Mouse (Mus musculus) intestine, embryonic 15.5 days (tissue): ENCODE data around the gene Pold3. TPM values are rescaled to one million over a fixed set of nuclear protein-coding genes. Genes with fewer than 3 reads are reported as not detected.

ENCODE experiments used
- ATAC-seq: fragments of 200-750 bp; cut with Nextera tagmentation; 2 replicates; pipeline ENCODE4 v1.8.0; 2017; ENCODE audit warnings: moderate TSS enrichment, moderate library complexity
- H3K27ac ChIP-seq: fragments of 300-500 bp; sonication (generic); 2 replicates; pipeline ENCODE4 v1.5.1; 2015; ENCODE audit warnings: mild to moderate bottlenecking, inconsistent platforms
- H3K27me3 ChIP-seq: fragments of 300-500 bp; sonication (generic); replicated peaks from 2 replicates; pipeline ENCODE4 v1.6.1; 2015; ENCODE audit warnings: inconsistent platforms
- H3K36me3 ChIP-seq: fragments of 300-500 bp; sonication (generic); 2 replicates; pipeline ENCODE4 v1.6.1; 2015; ENCODE audit warnings: inconsistent platforms
- H3K4me1 ChIP-seq: fragments of 300-500 bp; sonication (generic); replicated peaks from 2 replicates; pipeline ENCODE4 v1.6.1; 2015; ENCODE audit warnings: inconsistent platforms
- H3K4me2 ChIP-seq: fragments of 300-500 bp; sonication (generic); replicated peaks from 2 replicates; pipeline ENCODE4 v1.6.1; 2015; ENCODE audit warnings: mild to moderate bottlenecking, inconsistent platforms
- H3K4me3 ChIP-seq: fragments of 300-500 bp; sonication (generic); replicated peaks from 2 replicates; pipeline ENCODE4 v1.5.1; 2015; ENCODE audit warnings: inconsistent platforms
- H3K9ac ChIP-seq: fragments of 300-500 bp; sonication (generic); 2 replicates; pipeline ENCODE4 v1.6.1; 2015; ENCODE audit warnings: inconsistent platforms
- H3K9me3 ChIP-seq: fragments of 300-500 bp; sonication (generic); 2 replicates; pipeline ENCODE4 v1.6.1; 2016; ENCODE audit warnings: inconsistent platforms
- WGBS: fragments of 180-500 bp; shearing (Covaris S2); methylation state at CpG from one replicate; pipeline ENCODE4 v1.1.7; 2015; 5-methylcytosine and 5-hydroxymethylcytosine counted together
- polyA plus RNA-seq: library from polyadenylated mRNA; unstranded; fragments of >200 nt; fragmentation: Nextera tagmentation; extraction: Ambion mirVana; gene quantifications from 2 replicates; pipeline ENCODE4 v1.2.1, GENCODE M21; 2015

The Pold3 gene
- polyA plus RNA-seq, 1 experiment from 2014 or later = 54.7 TPM

DNA sequence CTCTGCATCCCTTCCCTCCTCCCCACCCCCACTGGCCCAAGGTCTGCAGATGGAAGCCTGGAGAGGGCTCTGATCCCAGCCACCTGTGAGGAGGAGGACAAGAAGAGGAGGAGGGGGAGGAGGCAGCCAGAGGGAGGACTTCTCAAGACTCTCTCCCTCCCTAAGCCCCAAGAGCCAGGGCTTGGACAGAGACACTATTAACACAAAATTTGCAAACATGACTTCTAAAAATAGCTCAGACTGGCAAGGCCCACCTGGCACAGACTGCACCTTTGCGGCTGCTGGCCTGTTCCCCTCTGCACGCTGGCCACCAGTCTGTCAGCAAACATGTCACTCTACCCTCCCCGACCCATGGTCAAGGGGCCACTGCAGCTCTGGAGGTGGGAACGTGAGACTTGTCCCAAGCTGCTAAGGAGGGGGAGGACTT lies 77.7 kb downstream of the Pold3 start:
- no peaks in the 10 kb centered on the region for H3K36me3 ChIP-seq
- ATAC-seq = no peak

DNA sequence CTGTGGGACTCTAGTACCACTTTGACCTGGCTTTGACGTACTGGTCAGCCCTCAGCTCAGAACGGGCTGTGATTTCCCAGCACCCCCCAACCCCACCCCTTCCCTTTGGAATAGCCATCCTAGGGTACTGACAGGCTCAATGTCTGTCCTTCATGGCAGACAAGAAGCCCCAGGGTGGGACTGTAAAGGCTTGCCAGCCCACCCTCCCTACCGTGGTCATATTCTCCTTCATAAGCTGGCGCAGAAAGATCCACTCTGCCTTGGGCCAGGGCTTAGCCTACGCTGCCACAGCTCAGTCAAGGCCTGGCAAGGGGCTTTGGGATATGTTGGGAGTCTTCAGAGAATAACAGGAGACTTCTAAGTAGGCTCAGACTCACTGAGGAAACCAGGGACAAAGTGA lies 78.3 kb downstream of the Pold3 start:
- no peak for ATAC-seq
- Histone ChIP-seq H3K36me3 (no peaks in the 10 kb centered on the region), H3K4me3 (no peak overlapping the region), H3K4me1 (0 out of 2 replicates have a peak, but pooled peaks cover 9% of the 10 kb centered on the region), H3K27ac (no peak overlapping the region), H3K4me2 (no peak overlapping the region), H3K27me3 (no peaks in the 10 kb centered on the region; the same call in 1 of the 2 replicates), H3K9ac (no peak overlapping the region), H3K9me3 (no peaks in the 10 kb centered on the region)
- 86% methylated on average over 5 of the region's 5 CpGs for WGBS

More for the DNA sequence above, 77.7 kb downstream of the Pold3 start:
- 37% methylated on average over 4 of the region's 4 CpGs for WGBS
- no peak overlapping the region for H3K9ac ChIP-seq
- no peak overlapping the region for H3K4me3 ChIP-seq
- no peak overlapping the region for H3K4me2 ChIP-seq
- H3K9me3 ChIP-seq = no peaks in the 10 kb centered on the region
- H3K27me3 ChIP-seq = no peaks in the 10 kb centered on the region; the same call in 1 of the 2 replicates
- 0 out of 2 replicates have a peak, but pooled peaks cover 9% of the 10 kb centered on the region for H3K4me1 ChIP-seq
- H3K27ac ChIP-seq = no peak overlapping the region

DNA sequence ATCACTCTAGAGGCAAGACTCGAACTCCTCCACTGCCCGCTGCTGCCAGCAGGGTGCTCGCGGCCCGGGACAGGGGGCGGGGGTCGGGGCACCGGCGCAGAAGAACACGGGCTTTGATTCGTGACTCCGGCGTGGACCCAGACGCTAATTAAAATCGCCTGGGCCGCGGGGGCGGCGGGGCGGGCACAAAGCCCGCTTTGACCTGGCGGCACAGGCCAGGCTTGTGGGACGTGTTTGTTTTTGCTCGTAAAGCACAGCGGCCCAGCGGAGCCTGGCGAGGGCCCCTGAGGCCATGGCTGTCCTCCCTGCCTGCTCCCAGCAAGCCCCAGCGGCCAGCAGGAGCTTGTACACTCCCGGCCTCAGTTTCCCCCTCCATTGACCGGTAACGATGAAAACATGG lies 79.2 kb downstream of the Pold3 start:
- Histone ChIP-seq H3K9me3 (no peaks in the 10 kb centered on the region), H3K27ac (no peak overlapping the region), H3K4me1 (0 out of 2 replicates have a peak, but pooled peaks cover 9% of the 10 kb centered on the region), H3K36me3 (no peaks in the 10 kb centered on the region), H3K4me2 (peak overlapping the region; percentile 41), H3K27me3 (no peaks in the 10 kb centered on the region; the same call in 1 of the 2 replicates), H3K4me3 (no peak overlapping the region; the same call in 1 of the 2 replicates), H3K9ac (no peak overlapping the region)
- no peak for ATAC-seq
- 14% methylated on average over 31 of the region's 31 CpGs for WGBS

- no peak for ATAC-seq
- Histone ChIP-seq H3K4me3 (no peak overlapping the region), H3K27ac (no peak overlapping the region), H3K9ac (no peak overlapping the region), H3K4me1 (peaks cover 4% of the 10 kb centered on the region; the same call in 1 of the 2 replicates), H3K4me2 (no peak overlapping the region), H3K36me3 (no peaks in the 10 kb centered on the region), H3K27me3 (no peaks in the 10 kb centered on the region), H3K9me3 (no peaks in the 10 kb centered on the region)
- WGBS = 71% methylated on average over 3 of the region's 3 CpGs
Measured at GRCm38 (mm10) chr7:100036495-100036894, 84.9 kb downstream of the Pold3 start.

- H3K36me3 ChIP-seq = no peaks in the 10 kb centered on the region
- no peak for ATAC-seq
- WGBS = 72% methylated on average over 7 of the region's 7 CpGs
Measured at GRCm38 (mm10) chr7:100036050-100036449, 85.3 kb downstream of the Pold3 start.

DNA sequence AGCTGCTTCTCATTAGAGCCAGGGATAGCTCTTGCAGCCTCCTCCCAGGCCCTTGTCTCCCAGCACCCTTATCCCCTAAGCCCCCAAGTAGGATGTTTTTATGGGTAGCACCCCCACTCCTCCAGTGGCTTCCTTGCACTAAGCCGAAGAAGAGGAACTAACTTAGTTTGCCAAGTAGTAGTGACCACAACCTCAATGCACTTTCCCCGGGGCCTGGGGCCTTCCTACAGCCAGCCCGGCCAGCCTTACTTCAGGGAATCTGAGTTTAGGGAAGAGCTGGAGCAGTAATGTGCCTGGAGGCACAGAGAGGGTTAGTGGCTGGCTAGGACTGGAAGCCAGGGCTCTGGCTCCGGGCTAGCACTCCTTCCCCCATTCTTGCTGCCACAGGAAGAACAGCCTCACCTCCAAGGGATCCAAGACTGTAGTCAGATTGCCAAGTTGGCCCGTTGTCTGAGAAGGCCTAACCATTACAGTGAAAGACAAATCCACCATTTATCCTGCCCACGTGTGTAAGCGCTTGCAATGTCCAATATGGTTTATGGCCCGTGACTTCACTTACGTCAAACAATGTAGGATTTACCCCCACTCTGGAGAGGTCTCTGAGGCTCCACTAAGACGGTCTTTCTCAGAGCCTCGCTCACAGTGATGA lies 86.4 kb downstream of the Pold3 start:
- no peak for ATAC-seq
- H3K9me3 ChIP-seq = no peaks in the 10 kb centered on the region
- H3K4me2 ChIP-seq = no peak overlapping the region
- H3K27me3 ChIP-seq = no peaks in the 10 kb centered on the region; the same call in 1 of the 2 replicates
- H3K4me1 ChIP-seq = peaks cover 4% of the 10 kb centered on the region; the same call in 1 of the 2 replicates
- no peak overlapping the region for H3K9ac ChIP-seq
- no peak overlapping the region for H3K4me3 ChIP-seq
- no peaks in the 10 kb centered on the region for H3K36me3 ChIP-seq
- no peak overlapping the region for H3K27ac ChIP-seq
- 74% methylated on average over 11 of the region's 11 CpGs for WGBS

More at GRCm38 (mm10) chr7:100036050-100036449, 85.3 kb downstream of the Pold3 start:
- no peak overlapping the region for H3K4me3 ChIP-seq
- no peak overlapping the region for H3K4me2 ChIP-seq
- peaks cover 4% of the 10 kb centered on the region; the same call in 1 of the 2 replicates for H3K4me1 ChIP-seq
- no peaks in the 10 kb centered on the region for H3K9me3 ChIP-seq
- no peaks in the 10 kb centered on the region for H3K27me3 ChIP-seq
- H3K9ac ChIP-seq = no peak overlapping the region
- no peak overlapping the region for H3K27ac ChIP-seq

GRCm38 (mm10) chr7:100033672-100034071 lies 87.7 kb downstream of the Pold3 start:
- ATAC-seq = no peak
- Histone ChIP-seq H3K4me2 (no peak overlapping the region), H3K27ac (no peak overlapping the region), H3K36me3 (no peaks in the 10 kb centered on the region), H3K9ac (no peak overlapping the region), H3K9me3 (no peaks in the 10 kb centered on the region), H3K4me1 (peaks cover 4% of the 10 kb centered on the region; the same call in 1 of the 2 replicates), H3K4me3 (no peak overlapping the region), H3K27me3 (no peaks in the 10 kb centered on the region; the same call in 1 of the 2 replicates)
- WGBS = 47% methylated on average over 5 of the region's 5 CpGs

Other genes starting within 250 kb of the Pold3 start
- gene Rnf169, start 141.1 kb downstream of the Pold3 start, polyA plus RNA-seq = 3.5 and 3.9 TPM in 2 replicates
- 0.69 and 0.72 TPM in 2 replicates for gene Chrdl2, start 115.4 kb downstream of the Pold3 start, polyA plus RNA-seq
- gene Lipt2, start 37.7 kb upstream of the Pold3 start, polyA plus RNA-seq = 21.9 and 23.0 TPM in 2 replicates
- 58.7 and 63.1 TPM in 2 replicates for gene Kcne3, start 54.9 kb upstream of the Pold3 start, polyA plus RNA-seq
- gene Pgm2l1, start 105.8 kb upstream of the Pold3 start, polyA plus RNA-seq = 2.3 and 2.4 TPM in 2 replicates
- 4.6 and 5.8 TPM in 2 replicates for gene P4ha3, start 164.0 kb upstream of the Pold3 start, polyA plus RNA-seq